Mouse (Mus musculus) ES-E14 (cell line): ENCODE measurements around the gene Lcn12.

ENCODE experiments used
- CHD2 ChIP-seq: IDR thresholded peaks from 2 replicates; pipeline ENCODE4 v1.6.1; 2014; ENCODE audit warnings: mild to moderate bottlenecking, low read depth, low read length, inconsistent platforms
- HCFC1 ChIP-seq: IDR thresholded peaks from 2 replicates; pipeline ENCODE4 v1.6.1; 2012; ENCODE audit warnings: low read length, inconsistent platforms, borderline replicate concordance; ENCODE audit not compliant: insufficient read depth
- MAFK ChIP-seq: IDR thresholded peaks from 2 replicates; pipeline ENCODE4 v1.6.1; 2014; ENCODE audit warnings: mild to moderate bottlenecking, low read depth, low read length, inconsistent platforms; ENCODE audit not compliant: insufficient read depth
- ZNF384 ChIP-seq: IDR thresholded peaks from 2 replicates; pipeline ENCODE4 v1.6.1; 2012; ENCODE audit warnings: low read depth, low read length, inconsistent platforms

DNA sequence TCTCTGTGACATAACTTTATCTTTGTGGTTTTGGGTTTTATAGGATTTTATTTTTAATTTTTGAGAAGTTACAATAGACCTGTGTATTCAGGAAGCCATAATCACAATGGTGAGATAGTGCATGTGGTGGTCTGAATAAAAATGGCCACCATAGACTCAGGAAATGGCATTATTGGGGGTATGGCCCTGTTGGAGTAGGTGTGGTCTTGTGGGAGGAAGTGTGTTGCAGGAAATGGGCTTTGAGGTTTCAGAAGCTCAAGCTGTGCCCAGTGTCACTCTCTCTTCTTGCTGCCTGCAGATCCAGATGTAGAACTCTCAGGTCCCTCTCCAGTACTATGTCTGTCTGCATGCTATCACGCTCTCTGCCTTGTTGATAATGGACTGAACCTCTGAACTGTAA is 13.2 kb downstream of the Lcn12 start:
- no peak for TF ChIP-seq ZNF384
- TF ChIP-seq MAFK: no peak
- TF ChIP-seq CHD2: no peak
- no peak for TF ChIP-seq HCFC1
